Mouse (Mus musculus) hindbrain, embryonic 16.5 days (tissue): ENCODE measurements around the gene Ccdc155. TPM values are rescaled to one million over a fixed set of nuclear protein-coding genes. Genes with fewer than 3 reads are reported as not detected.

Source experiments
- ATAC-seq: fragments of 200-750 bp; cut with Nextera tagmentation; 2 replicates; pipeline ENCODE4 v1.8.0; 2017; ENCODE audit warnings: moderate TSS enrichment, moderate library complexity
- H3K27ac ChIP-seq: fragments of 300-500 bp; sonication (generic); 2 replicates; pipeline ENCODE4 v1.5.1; 2014; ENCODE audit warnings: low read depth, mild to moderate bottlenecking, control low read depth, low read length, moderate library complexity
- H3K27me3 ChIP-seq: fragments of 300-500 bp; sonication (generic); replicated peaks from 2 replicates; pipeline ENCODE4 v1.6.1; 2014; ENCODE audit warnings: low read length; ENCODE audit not compliant: control insufficient read depth, insufficient read depth
- H3K36me3 ChIP-seq: fragments of 300-500 bp; sonication (generic); 2 replicates; pipeline ENCODE4 v1.6.1; 2014; ENCODE audit warnings: mild to moderate bottlenecking, low read length, moderate library complexity, mixed read lengths; ENCODE audit not compliant: control insufficient read depth, insufficient read depth
- H3K4me1 ChIP-seq: fragments of 300-500 bp; sonication (generic); 2 replicates; pipeline ENCODE4 v1.6.1; 2014; ENCODE audit warnings: low read depth, low read length; ENCODE audit not compliant: control insufficient read depth, insufficient read depth
- H3K4me2 ChIP-seq: fragments of 300-500 bp; sonication (generic); 2 replicates; pipeline ENCODE4 v1.6.1; 2014; ENCODE audit warnings: mild to moderate bottlenecking, low read length, control low read depth, moderate library complexity
- H3K4me3 ChIP-seq: fragments of 300-500 bp; sonication (generic); 2 replicates; pipeline ENCODE4 v1.5.1; 2014; ENCODE audit warnings: mild to moderate bottlenecking, low read length, control low read depth, moderate library complexity
- H3K9ac ChIP-seq: fragments of 300-500 bp; sonication (generic); 2 replicates; pipeline ENCODE4 v1.6.1; 2014; ENCODE audit warnings: low read depth, mild to moderate bottlenecking, control low read depth, low read length, moderate library complexity
- H3K9me3 ChIP-seq: fragments of 300-500 bp; sonication (generic); 2 replicates; pipeline ENCODE4 v1.6.1; 2014; ENCODE audit warnings: mild to moderate bottlenecking, low read length, moderate library complexity; ENCODE audit not compliant: control insufficient read depth
- WGBS: fragments of 180-500 bp; shearing (Covaris S2); extraction: QIAGEN DNeasy Blood & Tissue Kit; methylation state at CpG from one replicate; pipeline ENCODE4 v1.1.7; 2014; 5-methylcytosine and 5-hydroxymethylcytosine counted together
- polyA plus RNA-seq: library from polyadenylated mRNA; unstranded; fragments of >200 nt; fragmentation: Nextera tagmentation; extraction: Ambion mirVana; gene quantifications from 2 replicates; pipeline ENCODE4 v1.2.1, GENCODE M21; 2015

Gene Ccdc155
- 0.54 and 0.65 TPM in 2 replicates for polyA plus RNA-seq

DNA sequence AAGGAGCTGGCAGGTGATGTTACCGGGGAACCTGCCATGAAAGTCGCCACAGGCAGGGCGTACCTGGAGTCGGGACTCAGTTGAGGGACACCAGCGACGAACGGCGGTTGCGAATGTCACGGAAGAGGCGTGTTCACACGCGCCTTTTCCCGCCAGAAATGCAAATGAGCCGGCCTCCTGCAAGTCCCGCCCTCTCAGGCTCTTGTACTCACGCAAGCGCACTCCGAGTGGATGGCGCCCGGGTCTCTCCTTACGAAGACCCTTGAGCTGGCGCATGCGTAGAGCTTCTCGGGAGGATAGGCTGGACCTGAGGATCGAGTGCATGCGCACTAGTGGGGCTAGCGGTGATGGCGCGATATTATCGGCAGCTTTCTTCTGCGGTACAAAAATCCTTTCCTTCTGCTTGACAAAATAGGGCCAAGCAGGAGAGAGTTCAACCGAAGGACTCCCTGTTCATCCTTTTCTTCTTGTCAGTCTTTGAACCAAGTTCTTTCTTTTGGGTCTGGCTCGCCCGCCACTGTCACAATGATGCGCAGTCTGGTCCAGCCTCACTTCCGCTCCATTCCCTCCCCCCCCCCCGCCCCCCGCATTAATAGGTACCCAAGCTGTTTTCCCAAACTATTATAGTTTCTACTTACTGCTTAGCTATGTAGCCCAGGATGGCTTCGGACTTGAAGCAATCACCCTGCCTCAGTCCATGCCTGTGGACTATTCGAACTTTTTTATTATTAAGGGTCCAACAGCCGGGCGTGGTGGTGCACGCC, at the start of gene Ccdc155:
Gene Ccdc155 (minus strand): TSS at position 513 of the 764 bp plus-strand sequence.
- 9% methylated on average over 44 of the region's 44 CpGs for WGBS
- Histone ChIP-seq H3K9ac (peak within 1 kb of the TSS; percentile 61), H3K36me3 (no peaks in the 10 kb centered on the region), H3K4me2 (peak within 1 kb of the TSS; percentile 79), H3K9me3 (no peaks in the 10 kb centered on the region), H3K27ac (peak within 1 kb of the TSS; percentile 79), H3K4me3 (peak within 1 kb of the TSS; percentile 43), H3K4me1 (no peaks in the 10 kb centered on the region), H3K27me3 (0 out of 2 replicates have a peak, but pooled peaks cover under 1% of the 10 kb centered on the region)
- peak; percentile 99 for ATAC-seq

DNA sequence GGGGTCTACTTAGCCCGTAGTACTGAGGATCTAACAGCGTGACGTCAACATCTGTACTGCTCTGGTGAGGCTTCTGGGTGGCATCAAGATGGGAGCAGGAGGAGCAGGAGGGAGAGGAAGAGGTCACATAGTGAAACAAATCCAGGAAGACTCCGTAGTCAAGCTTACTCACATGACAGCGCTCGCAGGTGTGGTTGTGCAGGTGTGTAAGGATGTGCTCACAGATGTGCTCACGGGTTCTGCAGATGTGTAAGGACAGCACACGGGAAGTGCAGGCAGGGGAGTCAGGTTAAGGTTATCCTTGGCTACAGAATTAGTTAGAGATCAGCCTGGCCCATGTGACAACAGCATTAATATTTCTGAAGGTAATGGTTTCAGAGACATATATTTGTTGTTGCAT, 49.1 kb upstream of the Ccdc155 start:
- 90% methylated on average over 8 of the region's 8 CpGs for WGBS
- H3K4me3 ChIP-seq: no peak overlapping the region
- no peak for ATAC-seq
- no peaks in the 10 kb centered on the region for H3K36me3 ChIP-seq
- H3K4me1 ChIP-seq: no peaks in the 10 kb centered on the region
- H3K4me2 ChIP-seq: no peak overlapping the region
- no peaks in the 10 kb centered on the region for H3K9me3 ChIP-seq
- no peak overlapping the region for H3K9ac ChIP-seq
- H3K27ac ChIP-seq: no peak overlapping the region
- no peaks in the 10 kb centered on the region for H3K27me3 ChIP-seq

DNA sequence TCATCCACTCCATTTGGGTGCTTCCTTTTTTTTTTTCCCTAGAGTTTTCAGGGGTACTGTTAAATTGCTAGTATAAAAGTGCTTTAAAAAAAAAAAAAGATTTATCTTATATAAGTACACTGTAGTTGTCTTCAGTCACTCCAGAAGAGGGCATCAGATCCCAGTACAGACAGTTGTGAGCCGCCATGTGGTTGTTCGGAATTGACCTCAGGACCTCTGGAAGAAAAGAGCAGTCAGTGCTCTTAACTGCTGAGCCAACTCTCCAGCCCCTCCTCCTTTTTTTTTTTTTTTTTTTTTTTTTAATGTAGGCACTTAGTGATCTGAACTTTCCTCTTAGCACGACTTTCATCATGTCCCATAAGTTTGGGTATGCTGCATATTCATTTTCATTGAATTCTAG, 43.0 kb upstream of the Ccdc155 start:
- H3K9ac ChIP-seq: no peak overlapping the region
- H3K4me3 ChIP-seq: no peak overlapping the region
- H3K27me3 ChIP-seq: no peaks in the 10 kb centered on the region
- no peak overlapping the region for H3K4me2 ChIP-seq
- H3K4me1 ChIP-seq: no peaks in the 10 kb centered on the region
- WGBS: 41% methylated on average over 3 of the region's 3 CpGs
- no peaks in the 10 kb centered on the region for H3K9me3 ChIP-seq
- no peaks in the 10 kb centered on the region for H3K36me3 ChIP-seq
- ATAC-seq: no peak
- H3K27ac ChIP-seq: no peak overlapping the region

DNA sequence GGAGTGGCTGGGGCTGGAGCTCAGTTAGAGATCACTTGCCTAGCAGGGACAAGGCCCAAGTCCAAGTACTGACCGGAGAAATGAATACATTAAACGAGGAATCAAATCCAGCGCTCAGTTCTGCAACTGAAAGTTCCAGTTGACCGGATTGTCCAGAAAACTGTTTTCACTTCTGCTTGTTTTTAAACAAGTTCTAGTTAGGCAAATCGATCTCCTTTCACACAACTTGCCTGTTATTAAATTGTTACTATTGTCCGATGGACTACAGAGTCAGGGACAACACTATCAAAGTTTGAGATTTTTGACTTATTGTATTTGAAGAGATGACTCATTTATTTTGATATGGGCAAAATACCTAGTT, 36.7 kb upstream of the Ccdc155 start:
- Histone ChIP-seq H3K27ac (no peak overlapping the region), H3K9me3 (no peaks in the 10 kb centered on the region), H3K9ac (peak overlapping the region; percentile 58; the same call in 1 of the 2 replicates), H3K27me3 (peaks cover 3% of the 10 kb centered on the region), H3K4me3 (peak overlapping the region; percentile 43), H3K4me2 (peak overlapping the region; percentile 73), H3K36me3 (no peaks in the 10 kb centered on the region), H3K4me1 (peaks cover 6% of the 10 kb centered on the region; the same call in 1 of the 2 replicates)
- ATAC-seq: no peak
- 79% methylated on average over 6 of the region's 6 CpGs for WGBS

DNA sequence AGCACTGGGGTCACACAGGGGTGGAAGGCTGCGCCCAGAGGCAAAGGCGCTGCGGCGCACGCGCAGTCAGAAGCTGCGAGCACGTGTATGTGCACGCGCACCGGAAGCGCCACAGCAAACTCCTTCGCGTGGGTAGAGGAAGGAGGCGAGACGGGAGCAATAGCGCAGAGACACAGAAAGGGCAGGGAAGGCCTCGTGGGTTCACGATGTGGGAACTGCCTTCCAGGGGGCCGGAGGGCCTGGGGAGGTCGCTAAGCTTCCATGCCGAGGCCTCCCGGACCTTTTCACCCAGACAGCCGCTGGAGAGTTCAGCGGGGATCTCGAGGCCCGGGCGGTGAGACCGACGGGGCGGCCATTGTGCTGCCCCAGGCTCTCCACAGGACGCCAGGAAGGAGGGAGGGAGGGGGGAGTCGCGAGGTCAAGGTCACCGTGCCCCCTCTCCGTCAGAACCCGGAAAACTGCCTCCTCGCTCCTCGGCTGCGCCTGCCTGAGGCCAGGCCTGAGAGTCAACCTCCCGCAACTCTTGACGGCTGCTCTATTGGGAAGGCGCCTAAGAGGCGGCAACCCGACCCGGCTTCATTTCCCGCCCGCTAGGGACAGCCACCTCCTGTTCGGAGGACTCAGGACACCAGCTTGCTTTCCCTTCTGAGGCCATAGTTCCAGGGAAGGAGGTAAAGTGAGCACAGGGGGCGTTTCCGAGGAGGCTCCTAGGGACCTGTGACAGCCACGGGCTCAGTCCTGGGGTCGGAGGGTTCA, 36.1 kb upstream of the Ccdc155 start, which contains the start of gene Slc6a16:
Gene Slc6a16 (plus strand): TSS at position 453 of the 756 bp plus-strand sequence.
- Histone ChIP-seq H3K4me1 (peaks cover 6% of the 10 kb centered on the region; the same call in 1 of the 2 replicates), H3K27me3 (peaks cover 3% of the 10 kb centered on the region), H3K9ac (peak within 1 kb of the TSS; percentile 58), H3K27ac (no peak within 1 kb of the TSS), H3K36me3 (no peaks in the 10 kb centered on the region), H3K4me2 (peak within 1 kb of the TSS; percentile 73), H3K9me3 (no peaks in the 10 kb centered on the region), H3K4me3 (peak within 1 kb of the TSS; percentile 43)
- whole genome bisulfite sequencing: 6% methylated on average over 53 of the region's 53 CpGs
- peak; percentile 80 for ATAC-seq

DNA sequence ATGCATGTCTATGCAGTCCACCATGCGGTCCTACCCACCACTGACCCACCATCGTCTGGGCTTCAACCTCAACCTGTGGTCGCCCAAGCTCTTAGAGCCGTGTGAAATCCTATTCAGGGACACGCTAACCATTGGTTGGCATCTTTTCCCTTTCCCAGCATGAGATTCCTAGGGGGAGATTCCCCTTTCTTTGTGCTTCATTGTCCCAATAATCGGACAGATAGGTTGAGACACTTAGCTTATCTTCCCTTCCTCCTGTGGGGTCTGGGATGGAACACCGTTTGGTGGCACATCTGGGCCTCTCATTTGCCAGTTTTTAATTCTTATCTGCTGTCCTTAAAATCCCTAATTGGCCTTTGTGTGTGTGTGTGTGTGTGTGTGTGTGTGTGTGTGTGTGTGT, 35.4 kb upstream of the Ccdc155 start:
- Histone ChIP-seq H3K27me3 (peaks cover 5% of the 10 kb centered on the region), H3K9me3 (no peaks in the 10 kb centered on the region), H3K4me1 (peaks cover 6% of the 10 kb centered on the region; the same call in 1 of the 2 replicates), H3K36me3 (no peaks in the 10 kb centered on the region), H3K4me3 (no peak overlapping the region), H3K27ac (no peak overlapping the region), H3K9ac (no peak overlapping the region), H3K4me2 (no peak overlapping the region; the same call in 1 of the 2 replicates)
- no peak for ATAC-seq
- 64% methylated on average over 7 of the region's 7 CpGs for WGBS

DNA sequence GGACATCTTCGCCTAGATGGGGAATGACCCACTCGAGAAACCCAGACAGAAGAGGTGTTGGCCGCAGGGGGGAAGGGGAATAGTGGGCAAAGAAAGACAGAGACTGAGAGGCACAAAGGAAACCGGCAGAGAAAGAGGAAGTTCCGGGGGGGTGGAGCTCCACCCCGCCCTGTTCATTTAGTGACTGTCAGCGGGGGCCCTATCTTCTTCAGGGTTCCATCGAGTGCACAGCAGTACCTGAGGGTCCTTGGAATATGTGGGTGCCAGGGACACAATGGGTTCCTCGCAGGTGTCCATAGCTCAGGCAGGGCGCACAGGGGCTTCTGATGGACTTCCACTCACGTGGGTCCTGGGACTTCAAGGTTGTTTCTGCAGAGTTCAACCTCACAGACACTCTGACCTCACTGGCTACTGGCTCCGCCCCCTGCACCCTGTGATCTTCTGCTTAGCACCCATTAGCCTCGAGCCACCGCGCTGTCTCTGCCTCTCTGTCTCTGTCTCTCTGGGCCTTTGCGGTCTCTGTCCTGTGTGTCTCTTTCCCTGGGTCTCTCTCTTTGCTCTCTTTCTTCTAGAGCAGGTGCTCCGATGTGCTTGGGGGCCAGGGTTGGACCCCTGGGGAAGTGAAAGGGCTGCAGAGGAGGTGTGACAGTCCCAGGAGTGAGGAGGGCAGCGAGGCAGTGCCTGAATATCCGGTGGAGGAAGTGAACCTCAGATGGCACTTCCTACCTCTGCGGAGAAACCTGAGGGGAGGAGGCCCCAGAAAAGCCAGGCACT, 34.2 kb upstream of the Ccdc155 start, which contains the start of gene Cd37:
Gene Cd37 (minus strand): TSS at position 393 of the 774 bp plus-strand sequence.
- 40% methylated on average over 20 of the region's 20 CpGs for WGBS
- H3K4me2 ChIP-seq: no peak within 1 kb of the TSS
- no peak within 1 kb of the TSS for H3K27ac ChIP-seq
- H3K27me3 ChIP-seq: peaks cover 5% of the 10 kb centered on the region
- peaks cover 12% of the 10 kb centered on the region for H3K4me1 ChIP-seq
- H3K9ac ChIP-seq: no peak within 1 kb of the TSS
- H3K36me3 ChIP-seq: no peaks in the 10 kb centered on the region
- ATAC-seq: no peak
- H3K4me3 ChIP-seq: no peak within 1 kb of the TSS
- H3K9me3 ChIP-seq: no peaks in the 10 kb centered on the region

DNA sequence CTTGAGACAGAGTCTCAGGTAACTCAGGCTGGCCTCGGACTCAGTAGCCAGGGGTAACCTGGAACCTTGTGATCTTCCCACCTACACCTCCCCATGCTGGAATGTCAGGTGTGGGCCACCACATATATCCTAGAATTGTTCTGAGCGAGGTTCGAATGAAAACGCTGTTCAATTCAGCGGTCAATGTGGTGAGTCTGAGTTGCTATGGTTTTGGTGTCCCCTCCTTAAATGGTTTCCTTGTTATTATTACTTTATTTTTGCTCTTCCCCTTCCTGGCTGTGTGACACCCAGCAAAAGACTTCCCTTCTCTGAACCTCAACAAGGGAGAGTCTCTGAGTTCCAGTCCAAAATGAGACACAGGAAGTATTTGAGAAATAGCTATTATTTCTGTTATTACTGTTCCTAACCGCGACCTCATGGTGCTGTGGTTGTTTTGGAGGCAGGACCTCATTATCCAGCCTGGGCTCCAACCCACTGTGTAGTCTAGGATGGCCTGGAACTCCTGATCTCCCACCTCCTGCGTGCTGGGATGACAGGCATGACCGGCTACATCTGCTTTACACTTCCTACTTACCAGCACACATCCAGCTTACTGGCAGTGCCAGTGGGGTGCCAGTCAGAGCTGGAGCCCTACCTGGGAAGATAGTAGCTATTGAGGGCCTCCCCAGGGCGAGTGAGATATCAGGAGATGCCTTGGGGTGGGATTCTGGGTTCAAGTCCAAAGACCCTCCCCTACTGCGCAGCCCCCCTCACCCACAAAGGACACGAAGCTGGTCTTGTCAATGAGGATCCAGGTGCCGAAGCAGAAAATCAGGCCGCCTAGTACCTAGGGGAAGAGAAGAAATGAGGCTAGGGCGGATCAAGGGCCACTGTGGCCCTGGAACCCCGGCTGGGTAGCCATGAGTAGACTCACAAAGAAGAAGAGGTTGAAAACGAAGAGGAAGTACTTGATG, 33.3 kb upstream of the Ccdc155 start:
- no peak for ATAC-seq
- Histone ChIP-seq H3K27ac (no peak overlapping the region), H3K9me3 (no peaks in the 10 kb centered on the region), H3K4me2 (no peak overlapping the region), H3K9ac (no peak overlapping the region), H3K27me3 (peaks cover 5% of the 10 kb centered on the region), H3K36me3 (no peaks in the 10 kb centered on the region), H3K4me1 (peaks cover 14% of the 10 kb centered on the region), H3K4me3 (no peak overlapping the region)
- WGBS: 72% methylated on average over 17 of the region's 17 CpGs
